Mouse (Mus musculus) gastrocnemius, adult 18-20 months (tissue): ENCODE data around the gene Scarf1. TPM values are rescaled to one million over a fixed set of nuclear protein-coding genes. Genes with fewer than 3 reads are reported as not detected.
A peak's percentile ranks its signal among the peaks of the same experiment; 100 is the strongest.

ENCODE experiments used
- DNase-seq: peaks from one replicate; pipeline ENCODE4 v3.0.0; 2021; ENCODE audit warnings: low spot score
- total RNA-seq, 2 experiments: library from RNA; stranded (reverse); gene quantifications; 2 replicates each; pipeline ENCODE4 v1.2.3; 2021

Gene Scarf1
- total RNA-seq, 2 experiments from 2014 or later: 2.4 to 3.3 TPM

DNA sequence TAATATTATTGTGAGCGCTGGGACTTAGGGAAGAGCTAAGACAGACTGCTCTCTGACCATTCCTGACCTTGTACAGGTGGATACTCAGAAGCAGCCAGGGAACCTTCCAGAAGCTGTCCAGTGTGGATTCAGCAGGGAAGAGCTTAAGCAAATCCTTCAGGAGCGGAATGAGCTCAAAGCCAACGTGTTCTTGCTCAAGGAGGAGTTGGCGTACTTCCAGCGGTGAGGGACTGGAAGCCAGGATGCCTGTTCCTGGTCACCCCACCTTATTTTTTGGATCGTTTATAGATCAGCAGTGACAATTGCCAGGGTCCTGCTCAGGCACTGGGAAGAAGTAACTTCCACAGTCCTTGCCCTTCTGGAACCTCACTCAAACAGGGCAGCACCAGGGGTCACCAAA lies 2.1 kb upstream of the Scarf1 start:
- peak; percentile 65 for DNase-seq

DNA sequence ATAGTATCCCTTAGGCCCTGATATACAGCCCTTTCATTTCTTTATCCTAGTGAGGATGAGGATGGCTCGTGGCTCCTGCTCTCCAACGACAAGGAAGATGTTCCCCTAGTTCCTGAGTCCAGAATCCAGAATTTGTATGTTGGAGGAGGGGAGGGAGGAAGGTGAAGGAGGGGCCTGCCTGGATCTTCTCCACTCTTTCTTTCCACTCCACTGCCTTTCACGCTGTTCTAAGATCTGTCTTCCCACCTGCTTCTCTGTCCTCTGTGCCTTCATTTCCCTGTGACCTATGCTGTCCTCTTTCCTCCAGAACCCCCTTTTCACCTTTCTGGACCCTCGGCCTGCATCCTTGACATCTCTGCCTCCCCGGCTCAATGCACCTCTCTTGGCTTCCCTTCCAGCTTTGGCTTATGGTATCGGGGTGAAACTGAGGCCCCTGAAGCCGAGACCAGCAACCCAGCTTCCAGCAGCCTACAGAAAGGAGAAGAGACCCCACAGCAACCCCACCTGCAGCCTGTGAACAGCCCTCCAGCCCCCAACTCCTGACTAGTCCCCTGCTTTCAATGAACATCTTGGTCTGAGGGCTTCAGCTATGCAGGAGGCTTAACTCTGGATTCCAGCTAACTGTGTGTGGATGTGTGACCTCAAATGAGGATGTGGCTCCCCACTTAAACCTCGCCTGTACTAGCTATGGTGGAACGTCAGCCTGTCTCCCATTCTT lies 880 bp upstream of the Scarf1 start:
- no peak for DNase-seq

DNA sequence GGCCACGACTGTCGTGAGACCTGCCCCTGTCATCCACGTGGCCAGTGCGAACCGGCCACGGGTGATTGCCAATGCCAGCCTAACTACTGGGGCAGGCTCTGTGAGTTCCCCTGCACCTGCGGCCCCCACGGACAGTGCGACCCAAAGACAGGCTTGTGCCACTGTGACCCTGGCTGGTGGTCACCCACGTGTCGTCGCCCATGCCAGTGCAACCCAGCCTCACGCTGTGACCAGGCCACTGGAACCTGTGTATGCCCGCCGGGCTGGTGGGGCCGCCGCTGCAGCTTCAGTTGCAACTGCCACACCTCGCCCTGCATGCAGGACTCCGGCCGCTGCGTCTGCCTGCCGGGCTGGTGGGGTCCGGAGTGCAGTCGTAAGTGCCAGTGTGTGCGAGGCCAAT lies 1.8 kb downstream of the Scarf1 start:
- DNase-seq: no peak

DNA sequence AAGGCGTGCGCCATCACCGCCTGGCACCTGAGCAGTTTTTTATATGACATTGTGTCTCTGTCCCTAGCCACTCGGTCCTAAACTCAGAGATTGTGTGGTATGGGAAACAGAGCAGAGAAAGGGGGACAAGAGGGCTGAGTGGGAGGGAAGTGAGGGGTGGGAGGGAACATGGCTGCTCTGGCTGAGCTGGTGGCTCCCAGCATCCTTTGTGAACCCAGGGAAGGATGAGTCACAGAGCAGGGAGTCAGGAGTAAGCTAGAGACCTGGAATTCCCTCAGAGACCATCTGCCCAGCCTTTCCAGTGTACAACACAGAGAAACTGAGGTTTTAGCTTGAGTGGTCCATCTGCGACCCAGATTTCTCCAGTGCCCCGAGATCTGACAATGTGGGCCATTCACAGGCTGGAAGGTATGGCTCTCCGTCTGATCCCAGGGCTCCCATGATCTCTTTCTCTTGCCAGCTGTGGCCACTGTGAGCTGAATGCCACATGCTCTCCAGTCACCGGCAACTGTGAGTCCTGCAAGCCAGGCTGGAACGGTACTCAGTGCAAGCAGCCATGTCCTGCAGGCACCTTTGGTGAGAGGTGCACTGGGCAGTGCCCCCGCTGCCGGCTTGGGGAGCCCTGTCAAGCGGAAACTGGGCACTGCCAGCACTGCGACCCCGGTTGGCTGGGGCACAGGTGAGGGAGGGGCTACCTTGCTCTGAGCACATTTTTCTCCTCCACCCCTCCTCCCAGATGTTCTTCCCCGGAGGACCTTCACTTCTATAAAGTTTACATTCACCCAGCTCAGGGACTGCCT lies 6.7 kb downstream of the Scarf1 start:
- DNase-seq: no peak

DNA sequence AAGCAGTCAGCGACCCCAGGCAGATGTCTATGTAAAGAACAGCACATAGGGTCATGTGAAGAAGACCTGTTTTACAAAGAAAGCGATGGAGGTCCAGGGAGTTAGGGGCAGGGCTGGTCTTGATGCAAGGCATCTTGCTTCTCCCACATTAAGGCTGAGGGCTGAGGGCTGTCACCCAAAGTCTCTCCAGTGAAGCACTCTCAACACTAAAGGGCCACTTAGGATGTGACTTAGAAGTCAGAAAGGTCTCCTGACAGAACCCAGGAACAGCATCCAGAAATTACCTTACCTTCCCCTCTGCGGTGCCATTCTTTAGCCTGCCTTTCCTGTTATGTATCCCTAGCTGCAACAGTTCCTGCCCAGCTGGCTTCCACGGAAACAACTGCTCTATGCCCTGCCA lies 8.3 kb downstream of the Scarf1 start:
- no peak for DNase-seq

DNA sequence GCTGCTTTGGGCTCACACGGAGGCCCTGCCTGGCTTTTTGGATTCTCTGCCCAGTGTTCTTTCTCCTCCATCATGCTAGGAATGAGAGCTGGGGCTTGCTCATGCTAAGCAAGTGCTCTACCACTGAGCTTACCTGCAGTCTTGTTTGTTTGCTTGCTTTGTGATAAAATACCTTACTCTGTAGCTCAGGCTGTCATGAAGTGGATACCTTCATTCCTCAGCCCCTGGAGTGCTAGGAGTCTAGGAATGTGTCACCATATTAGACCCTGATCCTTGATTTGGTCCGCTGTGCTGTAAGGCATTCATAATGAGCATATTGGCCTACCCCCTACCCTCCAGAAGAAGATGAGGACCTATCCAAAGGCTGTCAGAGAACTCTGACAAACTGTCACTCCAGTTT lies 9.5 kb downstream of the Scarf1 start:
- DNase-seq: no peak

DNA sequence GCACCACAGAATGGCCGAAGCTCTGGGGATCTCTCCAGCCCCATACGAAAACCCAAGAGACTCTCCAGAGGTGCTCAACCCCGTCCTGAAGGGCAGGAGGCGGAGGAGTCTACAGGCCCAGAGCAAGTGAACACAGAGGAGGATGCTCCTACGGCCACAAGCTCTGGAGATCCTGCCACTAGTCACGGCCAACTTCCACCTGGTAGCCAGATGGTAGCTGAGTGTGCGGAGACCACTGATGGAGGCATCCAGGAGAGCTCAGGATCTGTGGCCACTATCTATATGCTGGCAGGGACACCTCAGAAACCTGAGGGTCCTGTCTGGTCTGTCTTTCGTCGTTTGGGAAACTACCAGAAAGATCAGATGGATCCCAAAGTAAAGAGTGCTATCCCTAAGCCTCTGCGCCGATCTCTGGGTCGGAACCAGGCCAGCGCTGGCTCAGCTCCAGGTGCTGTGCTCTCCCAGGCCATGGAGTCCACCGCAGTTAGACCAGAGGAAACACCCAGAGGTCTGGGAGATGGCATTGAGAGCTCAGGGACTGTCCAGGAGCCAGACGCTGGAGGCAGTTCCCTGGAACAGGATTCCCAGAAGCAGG lies 12.3 kb downstream of the Scarf1 start:
- DNase-seq: no peak

DNA sequence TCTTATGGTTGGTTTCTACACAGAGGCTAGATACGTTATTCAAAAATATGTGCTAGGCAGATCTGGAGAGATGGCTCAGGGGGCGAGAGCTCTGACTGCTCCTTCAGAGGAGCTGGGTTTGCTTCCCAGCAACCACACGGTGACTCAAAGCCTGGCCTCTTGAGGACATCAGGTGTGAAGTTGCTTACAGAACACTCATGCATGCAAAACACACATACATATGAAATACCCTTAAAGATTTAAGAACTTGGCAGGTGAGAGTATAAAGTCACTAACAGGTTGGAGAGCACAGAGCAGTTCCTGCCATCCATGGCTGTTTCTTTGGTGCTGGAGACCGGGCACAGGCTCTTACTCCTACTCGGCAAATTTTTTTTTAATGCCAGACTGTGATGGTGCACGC lies 13.6 kb downstream of the Scarf1 start:
- no peak for DNase-seq

DNA sequence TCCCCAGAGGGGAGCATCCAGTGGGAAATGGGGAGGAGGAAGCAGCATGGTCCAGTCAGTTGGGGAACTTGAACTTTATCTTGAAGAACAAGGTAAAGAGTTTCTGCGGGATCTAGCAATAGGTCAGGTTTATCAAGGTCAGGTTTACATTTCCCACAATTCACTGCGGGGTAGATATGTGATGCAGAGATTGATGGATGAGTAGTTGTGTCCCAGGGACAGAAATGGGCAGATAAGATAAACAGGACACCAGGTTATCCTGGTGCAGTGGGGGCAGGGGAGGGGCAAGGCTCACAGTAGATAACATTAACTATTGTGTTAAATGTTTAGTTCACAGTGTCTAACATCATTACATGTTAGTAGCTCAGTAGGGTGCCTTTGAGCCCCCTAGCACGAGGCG lies 16.4 kb downstream of the Scarf1 start:
- no peak for DNase-seq

DNA sequence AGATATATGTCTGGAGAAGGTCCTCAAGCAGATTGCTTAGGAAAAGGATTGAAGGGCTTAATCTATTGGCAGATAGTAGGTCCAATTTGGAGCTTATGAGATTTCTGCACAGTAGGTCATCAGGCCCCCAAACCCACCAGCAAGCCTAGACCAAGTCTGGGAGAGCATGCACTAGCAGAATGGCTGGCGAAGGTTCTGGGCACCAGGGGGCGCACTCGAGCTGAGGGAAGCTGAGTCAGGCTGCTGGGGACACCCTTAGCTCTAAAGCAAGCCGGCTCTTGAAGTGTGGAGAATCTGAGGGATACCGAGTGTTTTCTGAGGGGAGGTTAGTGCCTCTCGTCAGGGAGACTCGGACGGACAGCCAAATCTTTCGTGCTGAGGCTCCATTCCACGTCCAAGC lies 17.0 kb downstream of the Scarf1 start:
- peak; percentile 98 for DNase-seq

DNA sequence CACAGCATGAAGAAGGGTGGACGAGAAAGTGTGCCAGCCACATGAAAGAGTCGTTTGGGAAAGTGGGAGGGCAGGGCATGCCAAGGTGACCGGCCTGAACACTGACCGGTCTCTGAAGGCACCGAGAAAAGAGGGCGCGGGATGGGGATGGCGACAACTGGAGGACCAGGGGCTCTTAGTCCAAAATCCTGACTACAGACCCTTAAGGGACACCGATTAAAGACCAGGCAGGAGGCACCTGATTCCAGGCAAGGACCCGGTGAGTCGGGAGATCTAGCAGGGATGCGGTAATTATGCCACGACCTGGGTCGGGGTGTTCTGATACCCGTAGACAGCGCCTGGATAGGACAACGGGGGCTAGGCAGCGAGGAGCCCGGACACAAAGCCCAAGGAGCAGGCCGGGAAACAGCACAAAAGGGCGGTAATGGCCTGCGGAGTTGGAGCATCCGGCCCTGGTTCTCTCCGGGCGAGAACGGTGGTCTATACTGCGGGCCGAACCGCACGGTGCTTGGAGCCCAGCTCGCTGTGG lies 17.6 kb downstream of the Scarf1 start:
- DNase-seq: no peak

DNA sequence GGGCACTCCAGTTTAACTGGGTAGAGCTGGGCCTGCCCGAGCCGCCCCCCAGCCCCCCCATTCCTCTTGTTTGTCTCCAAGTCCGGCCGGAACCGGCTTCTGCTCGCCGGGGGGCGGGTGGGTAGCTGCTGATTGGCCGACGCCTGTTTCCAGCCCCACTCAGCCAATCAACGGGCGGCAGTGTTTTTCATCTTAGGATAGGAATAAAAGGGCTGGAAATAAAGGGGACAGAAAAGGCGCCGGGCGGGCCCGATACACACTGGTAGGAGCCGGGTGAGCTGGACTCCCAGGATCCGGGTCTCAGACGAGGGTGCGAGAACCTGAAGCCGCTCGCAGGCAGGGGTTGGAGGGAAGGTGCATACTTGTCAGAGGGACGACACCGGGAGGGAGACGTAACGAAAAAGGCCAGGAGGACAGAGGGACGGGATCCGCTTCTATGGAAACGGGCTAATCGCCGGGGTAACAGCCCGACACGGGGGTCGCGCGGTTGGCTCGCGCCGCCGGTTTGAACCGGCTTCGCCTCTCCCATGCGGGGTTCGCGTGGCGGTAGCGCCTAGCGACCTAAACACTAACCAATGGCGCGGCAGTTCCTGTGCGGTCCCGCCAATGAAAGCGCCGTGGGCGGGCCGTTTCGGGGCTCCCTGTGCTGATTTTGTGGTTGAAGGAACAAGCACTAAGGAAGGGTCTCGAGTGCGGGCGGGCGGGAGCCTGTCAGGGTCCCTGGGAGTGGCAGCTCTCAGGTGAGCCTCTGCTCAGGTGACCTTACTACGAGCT lies 18.3 kb downstream of the Scarf1 start, which contains the start of gene Slc43a2:
TSS of gene Slc43a2 (plus strand) at position 226 of the 774 bp plus-strand sequence.
- DNase-seq: peak; percentile 92

DNA sequence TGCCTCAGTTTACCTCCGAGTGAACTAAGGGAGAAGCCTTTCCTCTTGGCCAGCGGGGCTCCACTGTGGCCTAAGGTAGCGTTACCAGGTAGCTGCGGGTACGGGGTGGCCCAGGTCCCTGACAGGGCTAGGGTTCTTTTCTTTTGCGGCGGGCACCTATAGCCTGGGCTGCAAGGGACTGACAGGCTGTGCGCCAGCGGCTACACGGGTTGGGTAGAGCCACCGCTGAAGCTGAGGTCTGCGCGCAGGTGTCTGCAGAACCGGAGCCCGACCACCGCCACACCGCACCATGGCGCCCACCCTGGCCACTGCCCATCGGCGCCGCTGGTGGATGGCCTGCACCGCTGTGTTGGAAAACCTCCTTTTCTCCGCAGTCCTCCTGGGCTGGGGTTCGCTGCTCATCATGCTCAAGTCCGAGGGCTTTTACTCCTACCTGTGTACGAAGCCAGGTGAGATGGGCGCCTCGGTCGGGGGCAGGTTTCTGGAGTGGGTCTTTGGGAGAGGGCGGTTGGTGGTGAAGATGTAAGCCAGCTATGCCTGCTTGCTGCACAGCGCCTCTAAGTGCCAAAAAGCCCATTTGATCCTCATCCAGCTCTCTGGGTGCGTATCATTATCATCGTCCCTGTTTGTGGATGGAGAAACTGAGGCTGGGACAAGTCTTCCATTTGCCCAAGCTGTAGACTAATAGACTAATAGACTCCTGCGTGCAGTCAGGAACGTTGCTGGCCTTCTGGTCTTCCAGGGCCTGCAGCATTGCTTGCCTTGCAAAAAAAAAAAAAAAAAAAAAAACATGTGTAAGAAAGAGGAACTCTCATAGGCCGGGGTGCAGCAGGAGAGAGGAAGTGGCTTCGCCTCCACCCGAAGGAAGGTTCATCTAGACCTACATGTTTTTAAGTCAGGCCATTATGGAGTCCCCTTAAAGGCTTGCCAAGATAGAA lies 19.3 kb downstream of the Scarf1 start:
- no peak for DNase-seq

DNA sequence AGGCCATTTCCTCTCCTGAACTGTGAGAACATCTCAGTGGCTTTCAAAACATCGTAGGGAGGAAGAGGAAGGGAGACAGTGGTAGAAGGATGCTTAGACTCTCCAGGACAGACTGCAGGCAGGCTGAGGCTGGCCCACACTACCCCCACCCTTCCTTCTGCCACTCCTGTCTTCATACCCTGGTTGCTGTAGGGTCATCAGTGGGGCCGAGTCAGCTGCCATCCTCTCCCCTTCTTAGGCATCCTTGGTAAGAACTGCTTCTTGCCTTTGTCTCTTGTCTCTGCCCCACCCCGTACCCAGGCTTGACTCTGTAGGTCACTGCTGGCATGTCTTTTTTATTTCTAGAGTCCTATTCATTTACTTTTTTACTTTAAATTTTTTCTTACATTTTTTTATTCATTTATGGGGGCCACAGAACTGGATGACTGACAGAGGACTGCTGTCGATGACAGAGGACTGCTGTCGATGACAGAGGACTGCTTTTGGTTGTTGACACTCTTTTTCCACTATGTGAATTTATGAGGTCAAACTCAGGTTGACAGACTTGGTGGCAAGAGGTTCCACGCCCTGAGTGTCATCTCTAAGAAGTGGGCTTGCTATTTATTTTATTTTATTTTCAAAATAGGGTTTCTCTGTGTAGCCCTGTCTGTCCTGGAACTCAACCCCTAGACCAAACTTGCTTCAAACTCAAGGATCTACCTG lies 20.1 kb downstream of the Scarf1 start:
- no peak for DNase-seq

DNA sequence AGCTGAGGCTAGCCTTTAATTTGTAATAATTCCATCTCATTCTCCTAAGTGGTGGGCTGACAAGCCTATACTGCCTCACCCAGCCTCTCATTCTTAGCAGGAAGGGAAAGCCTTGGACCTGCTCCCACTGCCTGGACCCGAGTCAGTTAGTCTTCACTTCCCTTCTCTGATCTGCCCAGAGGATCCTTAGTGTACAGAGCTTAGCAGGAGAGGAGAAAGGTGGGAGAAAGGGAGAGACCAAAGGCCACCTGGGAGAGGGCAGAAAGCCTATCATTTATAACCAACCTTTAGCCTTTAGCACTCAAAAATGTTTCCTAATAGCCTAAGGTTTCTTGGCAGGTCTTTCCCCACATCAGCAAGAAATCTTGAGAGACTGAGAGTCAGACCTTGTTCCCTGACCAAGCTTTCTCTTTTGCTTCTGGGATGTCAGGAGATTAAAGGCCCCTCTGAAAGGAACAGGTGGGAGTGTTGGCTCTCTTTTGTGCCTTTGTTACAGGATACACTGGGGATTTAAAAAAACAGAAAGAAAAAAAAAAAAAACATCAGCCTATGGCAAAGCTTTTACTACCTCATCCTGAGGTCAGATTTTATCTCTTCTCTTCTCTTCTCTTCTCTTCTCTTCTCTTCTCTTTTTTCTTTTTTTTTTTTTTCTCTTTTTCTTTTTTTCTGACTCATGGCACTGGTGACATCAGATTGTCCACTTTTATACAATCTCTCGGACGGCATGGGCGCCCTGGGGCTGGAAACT lies 21.1 kb downstream of the Scarf1 start:
- DNase-seq: no peak

DNA sequence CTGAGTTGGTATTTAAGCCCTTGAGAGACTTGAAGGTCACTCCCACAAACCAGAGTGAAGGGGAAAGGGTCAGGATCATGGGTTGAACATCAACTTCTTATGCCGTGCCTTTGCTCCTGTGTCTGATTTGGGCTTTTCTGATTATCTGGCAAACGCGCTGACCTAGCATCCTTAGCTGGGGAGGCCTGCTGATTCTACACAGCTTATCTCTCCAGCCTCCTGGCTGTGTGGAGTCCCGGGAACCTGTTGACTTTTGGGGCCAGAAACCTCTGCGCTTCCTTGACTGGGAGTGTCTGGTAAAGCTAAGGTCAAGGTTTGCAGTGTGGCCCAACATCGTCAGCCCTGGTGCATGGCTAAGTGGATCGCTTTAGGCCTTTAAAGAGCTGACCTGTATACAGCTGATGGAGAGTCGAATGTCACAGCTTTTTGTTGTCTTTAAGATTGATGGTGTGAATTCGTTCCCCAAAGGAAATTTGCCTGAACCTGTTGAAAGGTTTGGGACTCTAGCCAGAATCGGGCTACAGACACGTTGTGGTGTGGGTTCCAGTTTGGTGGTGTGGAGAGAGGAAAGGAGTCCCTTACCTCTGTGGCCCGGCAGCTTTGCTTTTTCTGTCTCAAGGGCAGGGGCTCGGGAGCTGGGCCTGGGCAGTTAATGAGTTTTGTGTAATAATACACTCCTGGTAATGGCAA lies 21.9 kb downstream of the Scarf1 start:
- DNase-seq: no peak

DNA sequence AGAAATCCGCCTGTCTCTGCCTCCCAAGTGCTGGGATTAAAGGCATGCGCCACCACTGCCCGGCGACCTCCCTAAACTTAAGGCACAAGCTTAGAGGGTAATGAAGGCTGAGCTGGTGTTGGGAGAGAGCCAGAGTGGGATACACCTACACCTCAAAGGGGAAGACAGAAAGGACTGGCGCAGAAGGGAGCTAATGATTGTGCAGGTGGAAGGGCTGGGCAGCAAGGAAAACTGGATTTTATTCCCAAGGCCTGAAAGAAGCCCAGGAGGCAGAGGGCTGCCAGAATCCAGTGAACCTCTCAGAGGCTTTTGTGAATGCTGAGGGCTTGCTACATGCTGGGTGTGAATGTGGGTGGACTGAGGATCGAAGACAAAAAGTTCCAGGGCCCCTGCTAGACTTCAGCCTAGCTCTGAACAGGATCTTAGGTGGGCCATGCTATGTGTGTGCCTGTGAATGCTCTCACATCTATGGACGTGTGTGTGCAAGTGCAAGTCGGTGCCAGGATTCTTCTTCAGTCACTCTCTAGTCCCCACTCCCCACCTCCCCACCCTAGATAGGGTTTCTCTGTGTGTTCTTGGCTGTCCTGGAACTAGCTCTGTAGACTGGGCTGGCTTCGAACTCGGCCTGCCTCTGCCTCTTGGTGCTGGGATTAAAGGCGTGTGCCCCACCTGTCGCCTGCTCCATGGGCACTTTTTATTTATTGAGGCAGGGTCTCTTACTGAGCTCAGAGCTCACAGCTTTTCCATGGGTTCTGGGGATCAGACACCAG lies 23.1 kb downstream of the Scarf1 start:
- no peak for DNase-seq

DNA sequence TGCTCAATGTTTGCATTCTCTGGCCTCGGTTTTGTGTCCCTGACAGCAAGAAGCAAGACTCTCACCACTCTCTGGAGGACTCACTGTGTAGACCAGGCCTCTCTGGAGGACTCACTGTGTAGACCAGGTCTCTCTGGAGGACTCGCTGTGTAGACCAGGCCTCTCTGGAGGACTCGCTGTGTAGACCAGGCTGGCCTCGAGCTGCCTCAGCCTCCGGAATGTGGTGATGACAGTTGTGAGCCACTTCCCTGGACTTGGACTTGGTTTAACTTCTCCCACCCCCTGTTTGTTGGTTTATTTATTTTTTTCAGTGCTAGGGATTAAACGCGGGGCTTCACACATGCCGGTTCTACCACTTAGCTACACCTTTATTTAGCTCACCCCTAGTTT lies 23.7 kb downstream of the Scarf1 start:
- no peak for DNase-seq
